Mouse (Mus musculus) spleen, adult 2 months (tissue): Measurements from ENCODE around the gene Psat1.

Source experiments
- CTCF ChIP-seq: fragments of 200-500 bp; IDR thresholded peaks from 2 replicates; pipeline ENCODE4 v1.5.1; 2011; ENCODE audit warnings: mild to moderate bottlenecking, inconsistent platforms; ENCODE audit not compliant: insufficient read depth, insufficient read length, insufficient replicate concordance; ENCODE audit errors: extremely low read depth
- POLR2A ChIP-seq: fragments of 200-500 bp; IDR thresholded peaks from 2 replicates; pipeline ENCODE4 v1.6.1; 2011; ENCODE audit warnings: low read depth, low read length, inconsistent platforms

- TF ChIP-seq CTCF (no peak), POLR2A (no peak)
Measured at GRCm38 (mm10) chr19:15990102-15990501, 43.0 kb upstream of the Psat1 start.
